Mouse (Mus musculus) myocyte (in vitro differentiated cells): ENCODE measurements around the gene Traf3ip2. TPM values are rescaled to one million over a fixed set of nuclear protein-coding genes. Genes with fewer than 3 reads are reported as not detected.
A peak's percentile ranks its signal among the peaks of the same experiment; 100 is the strongest.

Experiments used
- H3K27me3 ChIP-seq: one replicate; pipeline ENCODE4 v1.6.1; 2011; ENCODE audit not compliant: control insufficient read depth, insufficient read depth, insufficient read length
- H3K36me3 ChIP-seq: one replicate; pipeline ENCODE4 v1.6.1; 2011; ENCODE audit not compliant: control insufficient read depth, insufficient read depth
- H3K4me2 ChIP-seq: one replicate; pipeline ENCODE4 v1.6.1; 2011; ENCODE audit warnings: low read depth, control low read depth
- H3K4me3 ChIP-seq: one replicate; pipeline ENCODE4 v1.5.1; 2011; ENCODE audit warnings: mild to moderate bottlenecking, control low read depth, moderate library complexity
- H3K79me2 ChIP-seq: one replicate; pipeline ENCODE4 v1.6.1; 2011; ENCODE audit not compliant: control insufficient read depth, insufficient read depth
- H3ac ChIP-seq: one replicate; pipeline ENCODE4 v1.6.1; 2011; ENCODE audit not compliant: control insufficient read depth, insufficient read length
- CEBPB ChIP-seq: IDR thresholded peaks from 2 replicates; pipeline ENCODE4 v1.6.1; 2011; ENCODE audit warnings: mild to moderate bottlenecking, moderate library complexity; ENCODE audit not compliant: poor library complexity, insufficient read depth, severe bottlenecking
- E2F4 ChIP-seq: IDR thresholded peaks from one replicate; pipeline ENCODE4 v1.6.1; 2011; ENCODE audit warnings: mild to moderate bottlenecking, control low read depth, moderate library complexity; ENCODE audit not compliant: insufficient read depth
- MAX ChIP-seq: IDR thresholded peaks from one replicate; pipeline ENCODE4 v1.6.1; 2011; ENCODE audit warnings: low read depth, mild to moderate bottlenecking, control low read depth
- MYOD1 ChIP-seq, 3 experiments: IDR thresholded peaks; one replicate each; pipeline ENCODE4 v1.6.1; 2011; ENCODE audit warnings: control low read depth in 2 of 3, low read depth in 2 of 3, mild to moderate bottlenecking in 2 of 3, moderate library complexity in 1 of 3; ENCODE audit not compliant: insufficient read length in 2 of 3, control insufficient read depth in 1 of 3
- MYOG ChIP-seq, 3 experiments: IDR thresholded peaks; one replicate each; pipeline ENCODE4 v1.6.1; 2011; ENCODE audit warnings: control low read depth in 2 of 3, low read depth in 2 of 3, mild to moderate bottlenecking in 2 of 3; ENCODE audit not compliant: insufficient read length in 2 of 3, control insufficient read depth in 1 of 3, insufficient read depth in 1 of 3
- POLR2A ChIP-seq: IDR thresholded peaks from one replicate; pipeline ENCODE4 v1.6.1; 2011; ENCODE audit warnings: low read depth, mild to moderate bottlenecking, control low read depth, moderate library complexity; ENCODE audit not compliant: insufficient read length
- POLR2AphosphoS2 ChIP-seq: IDR thresholded peaks from one replicate; pipeline ENCODE4 v1.6.1; 2011; ENCODE audit warnings: low read depth, control low read depth; ENCODE audit not compliant: insufficient read length
- REST ChIP-seq: IDR thresholded peaks from one replicate; pipeline ENCODE4 v1.6.1; 2011; ENCODE audit warnings: mild to moderate bottlenecking, control low read depth, moderate library complexity; ENCODE audit not compliant: insufficient read depth, insufficient read length
- SRF ChIP-seq: IDR thresholded peaks from one replicate; pipeline ENCODE4 v1.6.1; 2011; ENCODE audit warnings: low read depth; ENCODE audit not compliant: control insufficient read depth, insufficient read length
- TCF12 ChIP-seq: IDR thresholded peaks from one replicate; pipeline ENCODE4 v1.6.1; 2011; ENCODE audit warnings: mild to moderate bottlenecking, control low read depth; ENCODE audit not compliant: poor library complexity, insufficient read depth, severe bottlenecking
- TCF3 ChIP-seq: IDR thresholded peaks from one replicate; pipeline ENCODE4 v1.6.1; 2011; ENCODE audit warnings: low read depth, control low read depth; ENCODE audit not compliant: insufficient read length
- USF1 ChIP-seq: IDR thresholded peaks from one replicate; pipeline ENCODE4 v1.6.1; 2011; ENCODE audit warnings: low read depth, mild to moderate bottlenecking, control low read depth, moderate library complexity
- polyA plus RNA-seq: library from polyadenylated mRNA; unstranded; fragments of >200 nt; fragmentation: generic; extraction: Trizol; gene quantifications from one replicate; pipeline ENCODE4 v1.2.1, GENCODE M21; 2012; ENCODE audit warnings: missing spikeins

Traf3ip2 gene
- polyA plus RNA-seq, 1 experiment = 4.2 TPM

DNA sequence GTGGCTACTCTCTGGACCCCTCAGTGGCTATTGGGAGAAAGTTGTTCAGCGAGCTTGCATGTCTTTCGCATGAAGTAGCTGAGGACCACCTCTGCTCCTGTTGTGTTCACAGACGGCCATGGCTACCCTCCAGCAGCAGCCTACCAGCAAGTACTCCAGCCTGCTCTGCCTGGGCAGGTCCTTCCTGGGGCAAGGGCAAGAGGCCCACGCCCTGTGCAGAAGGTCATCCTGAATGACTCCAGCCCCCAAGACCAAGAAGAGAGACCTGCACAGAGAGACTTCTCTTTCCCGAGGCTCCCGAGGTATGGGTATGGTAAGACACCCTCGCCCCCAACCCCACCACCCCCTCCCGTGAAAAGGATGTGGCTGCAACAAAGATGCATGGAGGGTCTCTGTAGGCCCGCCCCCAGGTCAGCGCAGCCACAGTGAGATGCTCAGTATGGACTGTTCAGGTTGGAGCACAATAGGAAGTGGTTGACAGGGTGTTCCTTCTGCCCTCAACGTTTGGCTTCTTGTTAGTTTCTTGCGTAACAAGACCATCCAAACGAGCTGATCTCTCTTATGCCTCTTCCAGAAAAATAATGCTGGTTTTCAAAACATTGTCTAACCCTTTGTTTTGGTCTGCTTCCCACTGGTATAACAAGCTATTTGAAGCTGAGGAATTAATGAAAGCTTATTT, 21.8 kb downstream of the Traf3ip2 start:
- H3ac ChIP-seq = no peak overlapping the region
- H3K4me3 ChIP-seq = no peak overlapping the region
- no peaks in the 10 kb centered on the region for H3K36me3 ChIP-seq
- H3K4me2 ChIP-seq = no peak overlapping the region
- no peak for TF ChIP-seq TCF3
- TF ChIP-seq CEBPB = no peak
- no peak for TF ChIP-seq SRF
- no peak for TF ChIP-seq POLR2A
- no peak for TF ChIP-seq MYOG (IDR thresholded peaks at IDR 0.05; ENCODE audit: control insufficient read depth in 1 of 3, insufficient read depth in 1 of 3, insufficient read length in 2 of 3, low read depth in 2 of 3)
- TF ChIP-seq POLR2AphosphoS2 = no peak
- no peaks in the 10 kb centered on the region for H3K27me3 ChIP-seq
- no peaks in the 10 kb centered on the region for H3K79me2 ChIP-seq

DNA sequence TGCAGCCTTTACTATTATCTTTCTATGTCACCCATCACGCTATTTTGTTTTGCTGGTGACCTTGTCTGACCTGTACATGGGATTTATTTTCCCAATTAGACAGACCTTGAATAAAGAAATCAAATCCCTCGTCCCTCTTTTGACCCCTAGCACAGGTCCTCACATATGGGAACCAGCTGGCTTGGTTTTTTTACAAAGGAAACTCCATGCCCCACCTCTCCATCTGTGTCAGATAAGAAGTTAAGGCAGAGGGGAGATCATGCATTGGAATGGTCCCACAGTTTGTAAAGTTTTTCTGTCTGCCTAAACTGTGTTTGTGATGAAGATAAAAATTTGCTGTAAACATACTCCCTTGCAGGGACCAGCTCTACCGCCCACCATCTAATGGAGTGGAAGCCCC, 26.1 kb downstream of the Traf3ip2 start:
- Histone ChIP-seq H3K4me2 (no peak overlapping the region), H3K4me3 (no peak overlapping the region), H3ac (no peak overlapping the region), H3K36me3 (no peaks in the 10 kb centered on the region), H3K27me3 (no peaks in the 10 kb centered on the region), H3K79me2 (no peaks in the 10 kb centered on the region)
- no peak for TF ChIP-seq POLR2AphosphoS2
- no peak for TF ChIP-seq TCF3
- TF ChIP-seq MYOG (IDR thresholded peaks at IDR 0.05; ENCODE audit: control insufficient read depth in 1 of 3, insufficient read depth in 1 of 3, insufficient read length in 2 of 3, low read depth in 2 of 3) = no peak
- TF ChIP-seq MYOD1 (IDR thresholded peaks at IDR 0.05; ENCODE audit: control insufficient read depth in 1 of 3, insufficient read length in 2 of 3, low read depth in 2 of 3) = no peak
- TF ChIP-seq E2F4 = no peak
- TF ChIP-seq CEBPB = no peak
- TF ChIP-seq SRF = no peak
- no peak for TF ChIP-seq USF1
- no peak for TF ChIP-seq POLR2A
- no peak for TF ChIP-seq MAX
- no peak for TF ChIP-seq REST
- no peak for TF ChIP-seq TCF12

DNA sequence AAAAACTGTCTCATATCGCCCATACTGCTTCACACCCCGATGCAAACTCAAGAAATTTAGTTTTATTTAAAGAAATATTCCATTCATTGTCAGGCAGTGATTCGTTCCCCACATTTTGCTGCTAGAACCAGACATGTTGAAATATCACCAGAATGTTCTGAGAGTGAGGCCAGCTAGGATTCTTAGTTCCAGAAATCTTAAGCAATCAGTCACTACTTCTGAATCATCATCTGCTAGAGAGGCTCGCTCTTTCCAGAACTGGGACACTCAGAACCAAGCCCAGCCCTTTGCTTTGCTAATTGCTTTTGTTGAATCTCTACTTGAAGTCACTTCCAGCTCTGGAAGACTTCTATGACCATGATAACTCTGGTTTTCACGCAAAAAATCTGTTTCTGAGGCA, 27.0 kb downstream of the Traf3ip2 start:
- H3K27me3 ChIP-seq = no peaks in the 10 kb centered on the region
- TF ChIP-seq CEBPB (peak; percentile 62), MAX (no peak)
- no peak overlapping the region for H3K4me3 ChIP-seq
- no peak overlapping the region for H3ac ChIP-seq
- no peak overlapping the region for H3K4me2 ChIP-seq
- H3K36me3 ChIP-seq = no peaks in the 10 kb centered on the region
- H3K79me2 ChIP-seq = no peaks in the 10 kb centered on the region

DNA sequence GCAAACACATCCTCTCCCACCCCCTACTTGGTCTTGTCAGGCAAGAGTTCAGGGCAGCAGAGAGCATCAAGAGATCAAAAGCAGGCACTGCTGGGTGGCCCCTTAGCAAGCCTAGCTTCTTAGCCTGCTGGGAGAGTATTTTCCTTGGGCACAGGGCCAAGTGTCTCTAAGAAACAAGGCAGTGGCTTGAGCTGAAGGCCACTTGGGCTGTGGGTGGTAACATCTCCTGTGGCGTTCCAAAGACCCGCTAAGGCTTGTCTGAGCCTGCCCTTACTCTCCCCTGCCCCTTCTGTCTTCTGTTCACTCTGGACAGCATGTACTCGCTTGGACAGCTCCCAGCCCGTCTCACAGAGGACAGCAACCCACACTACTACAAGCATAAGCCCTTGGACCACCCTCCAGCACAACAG, 28.1 kb downstream of the Traf3ip2 start:
- H3K27me3 ChIP-seq = no peaks in the 10 kb centered on the region
- H3K79me2 ChIP-seq = no peaks in the 10 kb centered on the region
- H3K36me3 ChIP-seq = no peaks in the 10 kb centered on the region
- no peak overlapping the region for H3K4me2 ChIP-seq
- TF ChIP-seq MAX = no peak
- no peak for TF ChIP-seq MYOD1 (IDR thresholded peaks at IDR 0.05; ENCODE audit: control insufficient read depth in 1 of 3, insufficient read length in 2 of 3, low read depth in 2 of 3)
- TF ChIP-seq REST = no peak
- no peak for TF ChIP-seq SRF
- no peak for TF ChIP-seq TCF12
- TF ChIP-seq POLR2A = no peak
- no peak overlapping the region for H3K4me3 ChIP-seq
- H3ac ChIP-seq = no peak overlapping the region

DNA sequence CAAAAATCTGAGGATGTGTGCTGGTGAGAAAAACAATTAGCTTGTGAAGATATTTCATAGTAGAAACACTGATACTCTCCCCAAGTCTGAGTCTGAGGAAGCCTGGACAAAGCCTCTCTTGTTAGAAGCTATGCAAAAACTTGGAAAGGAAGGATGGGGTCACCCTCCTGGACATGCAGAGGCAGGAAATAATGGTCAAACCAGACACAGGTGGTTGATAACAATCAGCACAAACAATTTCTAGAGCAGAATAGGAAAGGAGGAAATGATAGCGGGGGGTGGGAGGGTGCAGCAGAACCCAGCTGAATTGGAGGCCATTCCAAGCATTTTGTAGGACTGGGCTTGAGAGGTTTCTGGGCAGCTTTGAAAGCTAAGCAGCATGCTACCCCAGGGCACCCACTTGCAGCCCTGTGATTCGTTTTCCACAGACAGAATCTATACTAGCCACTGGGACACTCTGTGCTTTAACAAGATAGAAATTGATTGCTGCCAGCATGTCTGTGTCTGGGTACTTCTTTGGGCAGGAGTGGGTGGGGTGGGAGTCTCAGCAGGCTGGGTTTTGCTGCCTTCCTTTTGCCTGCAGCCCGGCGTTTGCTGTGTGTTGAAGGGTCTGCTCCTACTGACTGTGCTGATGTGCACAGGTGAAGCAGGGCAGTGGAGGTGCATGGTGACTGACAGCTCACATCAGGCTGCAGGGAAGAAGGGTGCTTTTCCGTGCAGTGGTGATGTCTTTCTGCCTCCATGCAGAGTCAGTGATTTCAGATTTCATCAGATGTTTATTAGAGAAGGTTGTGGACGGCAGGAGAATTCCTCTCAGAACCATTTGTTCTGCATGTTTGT, 33.3 kb downstream of the Traf3ip2 start:
- H3ac ChIP-seq = no peak overlapping the region
- H3K27me3 ChIP-seq = no peaks in the 10 kb centered on the region
- no peak overlapping the region for H3K4me2 ChIP-seq
- no peaks in the 10 kb centered on the region for H3K79me2 ChIP-seq
- H3K4me3 ChIP-seq = no peak overlapping the region
- TF ChIP-seq MAX (no peak), POLR2AphosphoS2 (no peak), POLR2A (no peak), REST (no peak), TCF3 (no peak), SRF (no peak), E2F4 (no peak), MYOD1 (IDR thresholded peaks at IDR 0.05; ENCODE audit: control insufficient read depth in 1 of 3, insufficient read length in 2 of 3, low read depth in 2 of 3) (no peak), TCF12 (no peak), MYOG (IDR thresholded peaks at IDR 0.05; ENCODE audit: control insufficient read depth in 1 of 3, insufficient read depth in 1 of 3, insufficient read length in 2 of 3, low read depth in 2 of 3) (no peak), USF1 (no peak), CEBPB (no peak)
- no peaks in the 10 kb centered on the region for H3K36me3 ChIP-seq
